Mouse (Mus musculus): ENCODE measurements around the gene Acbd6.

Gene Acbd6

GRCm38 (mm10) chr1:155560678-155561077 lies 2.8 kb downstream of the Acbd6 start:
- no peak for DNase-seq (ENCODE audit: low spot score in 2 of 2)

GRCm38 (mm10) chr1:155562206-155562605 lies 4.3 kb downstream of the Acbd6 start:
- DNase-seq (ENCODE audit: low spot score in 2 of 2), result no peak

GRCm38 (mm10) chr1:155564741-155565140 lies 6.8 kb downstream of the Acbd6 start:
- no peak for DNase-seq (ENCODE audit: low spot score in 2 of 2)

GRCm38 (mm10) chr1:155568133-155568532 lies 10.2 kb downstream of the Acbd6 start:
- DNase-seq (ENCODE audit: low spot score in 2 of 2), result no peak

- DNase-seq (ENCODE audit: low spot score in 2 of 2), result no peak
These were observed 11.4 kb downstream of the Acbd6 start for GRCm38 (mm10) chr1:155569340-155569739.

- DNase-seq (ENCODE audit: low spot score in 2 of 2), result peak; percentile 82 to 88
These were observed 17.2 kb downstream of the Acbd6 start for GRCm38 (mm10) chr1:155574966-155575673.

GRCm38 (mm10) chr1:155576432-155576831 lies 18.5 kb downstream of the Acbd6 start:
- DNase-seq (ENCODE audit: low spot score in 2 of 2), result peak in 1 of 2 experiments; percentile 40

GRCm38 (mm10) chr1:155577316-155577715 lies 19.4 kb downstream of the Acbd6 start:
- no peak for DNase-seq (ENCODE audit: low spot score in 2 of 2)

- no peak for DNase-seq (ENCODE audit: low spot score in 2 of 2)
These were observed 30.0 kb downstream of the Acbd6 start for GRCm38 (mm10) chr1:155587961-155588360.

GRCm38 (mm10) chr1:155594141-155594540 lies 36.2 kb downstream of the Acbd6 start:
- DNase-seq (ENCODE audit: low spot score in 2 of 2), result no peak

GRCm38 (mm10) chr1:155596576-155596975 lies 38.7 kb downstream of the Acbd6 start:
- DNase-seq (ENCODE audit: low spot score in 2 of 2), result no peak

GRCm38 (mm10) chr1:155604706-155605105 lies 46.8 kb downstream of the Acbd6 start:
- no peak for DNase-seq (ENCODE audit: low spot score in 2 of 2)

GRCm38 (mm10) chr1:155605391-155606155 lies 47.7 kb downstream of the Acbd6 start:
- no peak for DNase-seq (ENCODE audit: low spot score in 2 of 2)

GRCm38 (mm10) chr1:155606156-155606531 lies 48.2 kb downstream of the Acbd6 start:
- no peak for DNase-seq (ENCODE audit: low spot score in 2 of 2)

- no peak for DNase-seq (ENCODE audit: low spot score in 2 of 2)
These were observed 50.6 kb downstream of the Acbd6 start for GRCm38 (mm10) chr1:155608524-155608923.

- no peak for DNase-seq (ENCODE audit: low spot score in 2 of 2)
These were observed 56.5 kb downstream of the Acbd6 start for GRCm38 (mm10) chr1:155614426-155614825.

- DNase-seq (ENCODE audit: low spot score in 2 of 2), result no peak
These were observed 63.2 kb downstream of the Acbd6 start for GRCm38 (mm10) chr1:155621075-155621474.

GRCm38 (mm10) chr1:155623192-155623591 lies 65.3 kb downstream of the Acbd6 start:
- no peak for DNase-seq (ENCODE audit: low spot score in 2 of 2)

GRCm38 (mm10) chr1:155627746-155628145 lies 69.8 kb downstream of the Acbd6 start:
- no peak for DNase-seq (ENCODE audit: low spot score in 2 of 2)

- DNase-seq (ENCODE audit: low spot score in 2 of 2), result no peak
These were observed 78.7 kb downstream of the Acbd6 start for GRCm38 (mm10) chr1:155636648-155637047.

GRCm38 (mm10) chr1:155645816-155646215 lies 87.9 kb downstream of the Acbd6 start:
- no peak for DNase-seq (ENCODE audit: low spot score in 2 of 2)

GRCm38 (mm10) chr1:155646345-155647307 lies 88.7 kb downstream of the Acbd6 start:
- no peak for DNase-seq (ENCODE audit: low spot score in 2 of 2)

All from right cerebral cortex, postnatal 10 days (tissue).